Mouse (Mus musculus) heart, adult 2 months (tissue): ENCODE data around the gene Cd6.

ENCODE experiments used
- CTCF ChIP-seq: fragments of 200-600 bp; IDR thresholded peaks from 2 replicates; pipeline ENCODE4 v1.8.1; 2022; ENCODE audit warnings: antibody characterized with exemption, mild to moderate bottlenecking, moderate library complexity
- EP300 ChIP-seq: fragments of 200-500 bp; IDR thresholded peaks from 2 replicates; pipeline ENCODE4 v1.6.1; 2011; ENCODE audit warnings: low read depth, low read length, control low read depth; ENCODE audit not compliant: insufficient read depth
- POLR2A ChIP-seq: fragments of 200-500 bp; IDR thresholded peaks from 2 replicates; pipeline ENCODE4 v1.6.1; 2011; ENCODE audit warnings: mild to moderate bottlenecking, low read depth, low read length, control low read depth; ENCODE audit not compliant: insufficient read depth

- TF ChIP-seq CTCF (no peak), POLR2A (no peak), EP300 (no peak)
Measured at GRCm38 (mm10) chr19:10839010-10839892, 9.4 kb upstream of the Cd6 start, which contains the start of gene Slc15a3.
